Mouse (Mus musculus) ES-Bruce4 (cell line): ENCODE data around the gene Smad5. TPM values are rescaled to one million over a fixed set of nuclear protein-coding genes. Genes with fewer than 3 reads are reported as not detected.

Experiments
- H3K27ac ChIP-seq: 2 replicates; pipeline ENCODE4 v1.5.1; 2012; ENCODE audit warnings: low read length, inconsistent platforms; ENCODE audit not compliant: insufficient read depth
- H3K27me3 ChIP-seq: 2 replicates; pipeline ENCODE4 v1.6.1; 2012; ENCODE audit warnings: mild to moderate bottlenecking, low read length, inconsistent platforms; ENCODE audit not compliant: control insufficient read depth, poor library complexity, insufficient read depth, severe bottlenecking
- H3K36me3 ChIP-seq: 2 replicates; pipeline ENCODE4 v1.6.1; 2012; ENCODE audit warnings: inconsistent platforms, mild to moderate bottlenecking, low read length, moderate library complexity; ENCODE audit not compliant: control insufficient read depth, poor library complexity, insufficient read depth, severe bottlenecking
- H3K4me1 ChIP-seq: one replicate; pipeline ENCODE4 v1.8.1; 2011; ENCODE audit warnings: low read length; ENCODE audit not compliant: control insufficient read depth, insufficient read depth
- H3K4me3 ChIP-seq: 2 replicates; pipeline ENCODE4 v1.5.1; 2011; ENCODE audit warnings: low read depth, mild to moderate bottlenecking, low read length
- H3K9ac ChIP-seq: 2 replicates; pipeline ENCODE4 v1.6.1; 2012; ENCODE audit warnings: low read depth, mild to moderate bottlenecking, inconsistent platforms; ENCODE audit not compliant: poor library complexity, severe bottlenecking
- H3K9me3 ChIP-seq: replicated peaks from 2 replicates; pipeline ENCODE4 v1.6.1; 2012; ENCODE audit warnings: mild to moderate bottlenecking, low read length, inconsistent platforms; ENCODE audit not compliant: control insufficient read depth, poor library complexity, insufficient read depth, severe bottlenecking
- CTCF ChIP-seq: IDR thresholded peaks from one replicate; pipeline ENCODE4 v1.8.1; 2011; ENCODE audit warnings: low read depth, low read length
- EP300 ChIP-seq: IDR thresholded peaks from 2 replicates; pipeline ENCODE4 v1.6.1; 2011; ENCODE audit warnings: low read depth, low read length; ENCODE audit not compliant: insufficient read depth
- POLR2A ChIP-seq: IDR thresholded peaks from one replicate; pipeline ENCODE4 v1.8.1; 2011; ENCODE audit warnings: low read length; ENCODE audit not compliant: insufficient read depth
- polyA plus RNA-seq: library from polyadenylated mRNA; stranded (reverse); fragments of >200 nt; gene quantifications from 2 replicates; pipeline ENCODE4 v1.2.4, GENCODE M21; 2011; ENCODE audit warnings: low read depth; ENCODE audit not compliant: missing spikeins, insufficient read depth, insufficient read length

The Smad5 gene
- polyA plus RNA-seq, 1 experiment = 34.2 TPM

GRCm38 (mm10) chr13:56741691-56742090, 38.9 kb downstream of the Smad5 start:
- H3K36me3 ChIP-seq = no peaks in the 10 kb centered on the region; the same call in 1 of the 2 replicates
- H3K4me3 ChIP-seq = no peak overlapping the region
- H3K27me3 ChIP-seq = no peaks in the 10 kb centered on the region
- no peaks in the 10 kb centered on the region for H3K4me1 ChIP-seq
- H3K27ac ChIP-seq = no peak overlapping the region
- TF ChIP-seq POLR2A = no peak
- no peak for TF ChIP-seq CTCF
- TF ChIP-seq EP300 = no peak
- no peak overlapping the region for H3K9ac ChIP-seq
- no peaks in the 10 kb centered on the region for H3K9me3 ChIP-seq

GRCm38 (mm10) chr13:56742325-56742901, 39.6 kb downstream of the Smad5 start:
- no peak overlapping the region for H3K4me3 ChIP-seq

DNA sequence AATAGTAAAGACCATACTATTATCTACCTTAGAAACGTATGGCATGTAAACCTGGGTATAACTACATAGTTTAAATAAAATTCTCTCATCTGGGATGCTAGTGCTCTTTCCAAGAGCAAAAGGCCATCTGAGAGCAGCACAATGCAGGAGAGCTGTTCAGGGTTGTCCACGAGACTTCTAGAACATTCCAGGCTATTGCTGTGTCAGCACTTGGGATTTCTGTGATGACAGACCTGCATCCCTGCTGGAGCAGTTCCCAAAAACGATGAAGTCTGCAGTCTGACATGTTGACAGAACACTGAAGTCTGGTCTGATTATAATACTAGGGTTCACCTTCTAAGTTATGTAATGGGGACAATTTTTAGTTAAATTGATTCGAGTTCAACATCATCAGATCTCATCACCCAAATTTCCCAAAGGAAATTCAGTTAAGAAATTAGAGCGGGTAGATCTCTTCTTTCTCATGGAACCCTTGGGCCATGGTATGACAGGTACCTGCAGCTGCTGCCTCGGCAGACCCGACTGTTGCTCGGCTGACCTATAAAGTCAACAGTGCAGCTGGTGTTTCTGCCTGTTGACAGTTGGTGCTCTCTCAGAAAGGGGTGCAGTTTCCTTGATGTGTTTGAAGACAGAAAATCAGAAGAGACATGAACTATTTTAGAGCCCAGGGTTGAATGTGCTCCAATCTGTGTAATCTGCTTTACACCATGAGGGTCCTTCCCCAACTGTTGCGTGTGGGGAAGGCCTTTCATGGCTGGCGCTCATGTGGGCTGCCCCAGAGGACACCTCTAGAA, 44.1 kb downstream of the Smad5 start:
- TF ChIP-seq EP300 (no peak), POLR2A (no peak), CTCF (no peak)
- H3K36me3 ChIP-seq = no peaks in the 10 kb centered on the region

More at GRCm38 (mm10) chr13:56742325-56742901, 39.6 kb downstream of the Smad5 start:
- TF ChIP-seq EP300 (no peak), CTCF (no peak)
- no peaks in the 10 kb centered on the region for H3K9me3 ChIP-seq
- no peaks in the 10 kb centered on the region; the same call in 1 of the 2 replicates for H3K36me3 ChIP-seq
- H3K9ac ChIP-seq = no peak overlapping the region
- no peaks in the 10 kb centered on the region for H3K27me3 ChIP-seq
- no peak overlapping the region for H3K27ac ChIP-seq
- no peaks in the 10 kb centered on the region for H3K4me1 ChIP-seq

GRCm38 (mm10) chr13:56747554-56747953, 44.7 kb downstream of the Smad5 start:
- Histone ChIP-seq H3K27ac (no peak overlapping the region), H3K27me3 (no peaks in the 10 kb centered on the region; the same call in 1 of the 2 replicates), H3K4me1 (no peaks in the 10 kb centered on the region), H3K4me3 (no peak overlapping the region), H3K9me3 (no peaks in the 10 kb centered on the region), H3K36me3 (no peaks in the 10 kb centered on the region), H3K9ac (no peak overlapping the region)
- TF ChIP-seq EP300 (no peak), POLR2A (no peak), CTCF (no peak)

More for the DNA sequence above, 44.1 kb downstream of the Smad5 start:
- H3K4me1 ChIP-seq = no peaks in the 10 kb centered on the region
- H3K9ac ChIP-seq = no peak overlapping the region
- H3K9me3 ChIP-seq = no peaks in the 10 kb centered on the region
- no peak overlapping the region for H3K27ac ChIP-seq
- H3K4me3 ChIP-seq = no peak overlapping the region
- H3K27me3 ChIP-seq = no peaks in the 10 kb centered on the region

DNA sequence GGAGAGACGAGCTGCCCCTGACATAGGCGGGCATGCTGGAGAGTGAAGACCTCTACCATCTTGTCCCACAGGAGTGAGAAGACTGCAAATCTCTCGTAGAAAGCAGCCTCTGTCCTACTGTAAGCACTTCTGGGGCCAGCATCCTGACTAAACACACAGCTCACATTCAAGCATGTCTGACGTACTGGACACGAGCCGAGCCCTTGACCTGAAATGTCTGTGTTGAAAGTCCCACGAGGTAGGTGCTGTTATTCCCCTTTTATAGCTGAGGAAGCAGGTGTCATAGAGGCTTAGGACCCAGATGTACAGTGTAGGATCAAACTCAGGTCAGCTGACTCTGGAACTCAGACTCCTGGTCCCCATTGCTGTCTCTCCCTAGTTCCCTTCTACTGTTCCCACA, 46.6 kb downstream of the Smad5 start:
- H3K27me3 ChIP-seq = peaks cover 6% of the 10 kb centered on the region; the same call in 1 of the 2 replicates
- H3K9ac ChIP-seq = no peak overlapping the region
- H3K36me3 ChIP-seq = no peaks in the 10 kb centered on the region
- H3K4me1 ChIP-seq = no peaks in the 10 kb centered on the region
- H3K4me3 ChIP-seq = no peak overlapping the region
- no peaks in the 10 kb centered on the region for H3K9me3 ChIP-seq
- H3K27ac ChIP-seq = no peak overlapping the region
- TF ChIP-seq EP300 (no peak), CTCF (no peak), POLR2A (no peak)

DNA sequence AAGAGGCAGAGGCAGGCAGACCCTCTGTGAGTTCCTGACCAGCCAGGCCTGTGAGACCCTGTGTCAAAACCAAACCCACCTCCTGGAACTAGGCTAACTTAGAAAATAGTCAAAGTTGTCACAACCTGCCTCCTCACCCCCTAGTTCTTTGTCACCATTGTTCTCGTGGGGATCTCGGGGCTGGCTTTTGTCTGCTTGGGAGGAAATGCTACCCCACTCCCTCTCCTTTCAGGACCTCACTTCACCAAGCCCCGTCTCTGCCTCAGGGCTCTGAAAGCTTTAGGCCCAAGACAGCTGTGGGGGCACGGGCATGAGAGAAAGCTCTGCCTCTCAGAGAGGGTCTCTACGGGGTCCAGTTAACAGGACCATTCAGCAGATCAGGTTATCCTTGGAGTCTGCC, 49.0 kb downstream of the Smad5 start:
- H3K27ac ChIP-seq = no peak overlapping the region
- no peak overlapping the region for H3K9ac ChIP-seq
- peaks cover 6% of the 10 kb centered on the region; the same call in 1 of the 2 replicates for H3K27me3 ChIP-seq
- no peaks in the 10 kb centered on the region for H3K4me1 ChIP-seq
- no peaks in the 10 kb centered on the region for H3K36me3 ChIP-seq
- no peak overlapping the region for H3K4me3 ChIP-seq
- no peaks in the 10 kb centered on the region for H3K9me3 ChIP-seq
- TF ChIP-seq CTCF (no peak), POLR2A (no peak), EP300 (no peak)
